Mouse (Mus musculus) G1E (cell line): ENCODE measurements around the gene Jmy.

Experiments used
- CTCF ChIP-seq: IDR thresholded peaks from 2 replicates; pipeline ENCODE4 v1.5.1; 2012; ENCODE audit warnings: low read depth, low read length, inconsistent platforms, mixed read lengths
- GATA1 ChIP-seq: IDR thresholded peaks from 2 replicates; pipeline ENCODE4 v1.6.1; 2012; ENCODE audit warnings: borderline replicate concordance, low read length, inconsistent platforms, mixed read lengths
- POLR2AphosphoS5 ChIP-seq: IDR thresholded peaks from 2 replicates; pipeline ENCODE4 v1.6.1; 2012; ENCODE audit warnings: low read depth, low read length, inconsistent platforms; ENCODE audit not compliant: insufficient replicate concordance

- TF ChIP-seq CTCF (no peak), POLR2AphosphoS5 (no peak), GATA1 (no peak)
Observed at GRCm38 (mm10) chr13:93383092-93383491, 116.5 kb downstream of the Jmy start.
